Mouse (Mus musculus) kidney, postnatal 0 days (tissue): ENCODE results near the gene Coq7. TPM values are rescaled to one million over a fixed set of nuclear protein-coding genes. Genes with fewer than 3 reads are reported as not detected.
A peak's percentile ranks its signal among the peaks of the same experiment; 100 is the strongest.

ENCODE experiments used
- ATAC-seq: fragments of 200-750 bp; cut with Nextera tagmentation; replicated peaks from 2 replicates; pipeline ENCODE4 v1.8.0; 2017; ENCODE audit warnings: low read depth, moderate number of reproducible peaks, moderate TSS enrichment, moderate library complexity; ENCODE audit not compliant: low FRiP score
- DNase-seq: peaks from one replicate; pipeline ENCODE4 v3.0.0-alpha.2; 2016; ENCODE audit warnings: low spot score
- H3K27ac ChIP-seq: fragments of 300-500 bp; sonication (generic); 2 replicates; pipeline ENCODE4 v1.5.1; 2014; ENCODE audit warnings: mild to moderate bottlenecking
- H3K27me3 ChIP-seq: fragments of 300-500 bp; sonication (generic); 2 replicates; pipeline ENCODE4 v1.6.1; 2014; ENCODE audit warnings: low read length, mixed read lengths; ENCODE audit not compliant: insufficient read depth
- H3K36me3 ChIP-seq: fragments of 300-500 bp; sonication (generic); 2 replicates; pipeline ENCODE4 v1.6.1; 2014; ENCODE audit warnings: low read length, mixed read lengths; ENCODE audit not compliant: insufficient read depth
- H3K4me1 ChIP-seq: fragments of 300-500 bp; sonication (generic); replicated peaks from 2 replicates; pipeline ENCODE4 v1.6.1; 2014; ENCODE audit warnings: antibody characterized with exemption, low read length, mixed read lengths; ENCODE audit not compliant: insufficient read depth
- H3K4me2 ChIP-seq: fragments of 300-500 bp; sonication (generic); 2 replicates; pipeline ENCODE4 v1.6.1; 2014; ENCODE audit warnings: mild to moderate bottlenecking, low read length, moderate library complexity, mixed read lengths
- H3K4me3 ChIP-seq: fragments of 300-500 bp; sonication (generic); replicated peaks from 2 replicates; pipeline ENCODE4 v1.5.1; 2014; ENCODE audit warnings: low read depth, low read length
- H3K9ac ChIP-seq: fragments of 300-500 bp; sonication (generic); 2 replicates; pipeline ENCODE4 v1.6.1; 2014; ENCODE audit warnings: low read depth, low read length
- H3K9me3 ChIP-seq: fragments of 300-500 bp; sonication (generic); replicated peaks from 2 replicates; pipeline ENCODE4 v1.6.1; 2016; ENCODE audit warnings: low read length, inconsistent platforms, mixed read lengths
- CTCF ChIP-seq: IDR thresholded peaks from 2 replicates; pipeline ENCODE4 v1.5.1; 2016; ENCODE audit warnings: antibody characterized with exemption, low read depth, mild to moderate bottlenecking, moderate library complexity
- WGBS: fragments of 180-500 bp; shearing (Covaris S2); extraction: QIAGEN DNeasy Blood & Tissue Kit; methylation state at CpG from one replicate; pipeline ENCODE4 v1.1.7; 2014; 5-methylcytosine and 5-hydroxymethylcytosine counted together
- polyA plus RNA-seq: library from polyadenylated mRNA; unstranded; fragments of >200 nt; fragmentation: Nextera tagmentation; extraction: Ambion mirVana; gene quantifications from 2 replicates; pipeline ENCODE4 v1.2.1, GENCODE M21; 2015

Coq7 gene
- polyA plus RNA-seq = 165 and 168 TPM in 2 replicates

DNA sequence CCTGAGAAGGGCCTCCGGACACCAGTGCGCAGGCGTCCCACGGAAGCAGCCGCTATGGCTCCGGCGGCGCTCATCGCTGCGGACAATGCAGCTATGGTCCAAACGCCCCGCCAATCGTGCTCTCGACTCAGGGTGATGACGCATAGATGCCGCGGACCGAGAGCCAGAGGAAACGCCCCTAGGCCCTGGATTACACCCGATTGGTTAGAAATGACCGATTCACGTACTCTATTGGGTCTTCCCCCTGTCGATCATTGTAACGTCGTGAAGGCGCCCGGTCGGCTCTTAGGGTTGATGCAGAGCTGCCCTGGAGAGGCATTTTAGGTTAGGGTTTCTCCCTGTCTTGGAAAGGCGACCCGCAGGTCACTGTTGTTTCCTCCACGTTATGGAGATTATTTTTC, at the start of gene Coq7:
TSS of gene Coq7 (minus strand) at position 179 of the 401 bp plus-strand sequence.
- DNase-seq (peak; percentile 98), ATAC-seq (peak; percentile 99)
- peak within 1 kb of the TSS; percentile 96 for H3K27ac ChIP-seq
- 0 out of 2 replicates have a peak, but pooled peaks cover 3% of the 10 kb centered on the region for H3K36me3 ChIP-seq
- H3K4me1 ChIP-seq = no peaks in the 10 kb centered on the region
- no peak for TF ChIP-seq CTCF
- peak within 1 kb of the TSS; percentile 73 for H3K4me2 ChIP-seq
- peak within 1 kb of the TSS; percentile 88 for H3K9ac ChIP-seq
- no peaks in the 10 kb centered on the region for H3K27me3 ChIP-seq
- under 1% methylated on average over 31 of the region's 31 CpGs for WGBS
- peak within 1 kb of the TSS; percentile 80 for H3K4me3 ChIP-seq
- no peaks in the 10 kb centered on the region for H3K9me3 ChIP-seq

DNA sequence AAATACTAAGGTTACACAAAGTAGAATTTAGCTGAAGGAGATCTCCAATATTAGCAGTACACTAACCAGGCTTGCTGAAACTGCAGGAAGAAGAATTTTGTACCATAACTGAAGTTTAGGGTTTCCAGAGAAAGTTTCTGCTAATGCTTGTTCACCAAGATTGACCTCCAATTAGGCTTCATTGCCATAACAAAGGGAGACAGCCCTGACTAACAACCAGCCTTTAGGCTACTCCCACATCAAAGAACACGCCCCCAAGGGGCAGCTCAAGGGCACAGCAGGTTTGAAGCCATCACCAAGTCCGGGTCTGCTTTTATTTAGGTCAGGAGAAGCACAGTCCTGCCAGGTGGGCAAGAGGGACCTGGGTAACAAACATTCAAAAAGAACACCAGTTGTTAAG, 46.8 kb upstream of the Coq7 start:
- Histone ChIP-seq H3K4me3 (no peak overlapping the region), H3K9me3 (no peaks in the 10 kb centered on the region), H3K27ac (no peak overlapping the region), H3K27me3 (no peaks in the 10 kb centered on the region), H3K36me3 (no peaks in the 10 kb centered on the region), H3K4me1 (no peaks in the 10 kb centered on the region), H3K9ac (no peak overlapping the region), H3K4me2 (no peak overlapping the region)
- ATAC-seq (no peak), DNase-seq (no peak)
- 45% methylated on average over 2 of the region's 2 CpGs for WGBS
- TF ChIP-seq CTCF = no peak

DNA sequence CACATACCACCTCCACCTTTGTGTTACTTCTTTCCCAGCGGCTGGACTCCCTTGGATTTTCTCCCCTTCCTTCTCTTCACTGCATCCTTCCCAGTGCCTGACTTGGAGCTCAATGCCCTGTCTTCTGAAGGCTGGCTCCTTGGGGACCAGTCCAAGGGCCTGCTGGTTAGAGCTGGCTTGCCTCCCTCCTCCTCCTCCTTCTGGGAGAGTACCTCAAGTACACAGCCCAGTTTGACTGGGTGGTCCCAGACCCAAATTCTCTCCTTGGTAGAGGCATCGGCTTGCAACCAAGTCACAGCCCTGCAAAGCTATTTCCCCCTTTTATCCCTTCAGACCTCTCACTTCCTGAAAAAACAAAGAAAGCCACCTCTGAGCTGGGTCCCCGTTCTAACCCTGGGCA, 45.1 kb upstream of the Coq7 start:
- Histone ChIP-seq H3K4me2 (no peak overlapping the region), H3K36me3 (no peaks in the 10 kb centered on the region), H3K9me3 (no peaks in the 10 kb centered on the region), H3K4me1 (no peaks in the 10 kb centered on the region), H3K27me3 (no peaks in the 10 kb centered on the region), H3K4me3 (no peak overlapping the region), H3K9ac (no peak overlapping the region), H3K27ac (no peak overlapping the region)
- DNase-seq (no peak), ATAC-seq (no peak)
- TF ChIP-seq CTCF = no peak
- 63% methylated on average over 3 of the region's 3 CpGs for WGBS

DNA sequence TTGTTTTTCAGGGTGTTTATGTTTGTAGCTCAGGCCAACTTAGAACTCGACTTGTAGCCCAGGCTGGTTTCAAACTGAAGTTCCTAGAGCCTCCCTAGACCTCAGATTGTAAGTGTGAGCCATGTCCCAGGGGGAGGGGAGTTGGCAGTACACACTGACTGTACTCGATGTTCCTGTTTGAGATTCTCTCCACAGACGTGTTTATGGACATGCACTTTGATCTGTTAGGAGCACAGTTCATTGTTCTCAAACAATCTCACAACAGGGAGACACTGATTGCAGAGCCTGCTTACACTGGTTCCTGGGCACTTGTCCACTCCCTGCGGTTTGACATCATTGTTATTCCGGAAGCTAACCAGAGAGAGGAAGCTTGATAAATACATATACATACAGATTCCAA, 38.9 kb upstream of the Coq7 start:
- H3K36me3 ChIP-seq = no peaks in the 10 kb centered on the region
- TF ChIP-seq CTCF = no peak
- ATAC-seq = no peak
- DNase-seq = no peak
- H3K4me1 ChIP-seq = no peaks in the 10 kb centered on the region
- no peaks in the 10 kb centered on the region for H3K27me3 ChIP-seq
- no peaks in the 10 kb centered on the region for H3K9me3 ChIP-seq
- no peak overlapping the region for H3K4me2 ChIP-seq
- no peak overlapping the region for H3K4me3 ChIP-seq
- no peak overlapping the region for H3K27ac ChIP-seq
- H3K9ac ChIP-seq = no peak overlapping the region
- 64% methylated on average over 5 of the region's 5 CpGs for WGBS

DNA sequence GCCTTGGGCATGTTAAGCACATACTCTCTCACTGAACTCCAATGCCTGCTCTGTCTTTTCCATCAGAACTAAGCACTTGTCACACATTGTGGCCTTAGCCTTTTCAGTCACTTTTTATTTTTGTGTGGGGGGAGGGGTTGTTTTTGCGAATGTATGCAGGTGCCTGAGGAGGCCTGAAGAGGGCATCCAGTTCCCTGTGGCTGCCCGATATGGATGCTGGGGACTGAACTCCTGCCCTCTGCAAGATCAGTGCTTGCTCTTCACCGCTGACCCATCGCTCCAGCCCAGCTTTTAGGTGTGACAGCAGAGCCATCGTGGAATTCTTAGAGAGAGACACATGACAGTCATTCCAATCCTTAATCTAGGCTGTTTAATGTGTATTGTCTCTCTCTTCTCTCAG, 38.2 kb upstream of the Coq7 start:
- no peak for DNase-seq
- H3K9me3 ChIP-seq = no peaks in the 10 kb centered on the region
- H3K36me3 ChIP-seq = no peaks in the 10 kb centered on the region
- H3K4me1 ChIP-seq = no peaks in the 10 kb centered on the region
- H3K4me3 ChIP-seq = no peak overlapping the region
- H3K27ac ChIP-seq = no peak overlapping the region
- H3K4me2 ChIP-seq = no peak overlapping the region
- no peak for TF ChIP-seq CTCF
- ATAC-seq = no peak
- WGBS = 61% methylated on average over 5 of the region's 5 CpGs
- no peak overlapping the region for H3K9ac ChIP-seq
- H3K27me3 ChIP-seq = no peaks in the 10 kb centered on the region

DNA sequence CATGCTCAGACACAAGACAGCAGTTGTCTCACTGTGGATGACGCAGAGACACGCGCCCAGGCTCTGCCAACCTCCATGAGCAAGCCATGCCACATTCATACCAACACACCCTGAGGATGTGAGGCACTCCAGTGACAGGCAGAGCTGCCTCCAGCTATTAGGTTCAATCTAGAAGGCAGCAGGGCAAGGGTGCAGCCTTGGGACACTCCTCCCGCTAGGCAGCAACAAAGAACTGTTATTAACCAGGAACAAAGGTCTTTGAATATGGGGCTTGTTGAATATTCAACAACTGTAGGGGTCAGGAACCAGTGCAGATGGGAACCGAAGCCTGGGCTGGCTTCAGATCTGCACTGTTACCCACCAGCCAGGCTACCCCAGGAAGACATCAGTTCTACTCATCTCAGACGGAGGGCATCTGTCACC, 36.0 kb upstream of the Coq7 start:
- 75% methylated on average over 6 of the region's 6 CpGs for WGBS

DNA sequence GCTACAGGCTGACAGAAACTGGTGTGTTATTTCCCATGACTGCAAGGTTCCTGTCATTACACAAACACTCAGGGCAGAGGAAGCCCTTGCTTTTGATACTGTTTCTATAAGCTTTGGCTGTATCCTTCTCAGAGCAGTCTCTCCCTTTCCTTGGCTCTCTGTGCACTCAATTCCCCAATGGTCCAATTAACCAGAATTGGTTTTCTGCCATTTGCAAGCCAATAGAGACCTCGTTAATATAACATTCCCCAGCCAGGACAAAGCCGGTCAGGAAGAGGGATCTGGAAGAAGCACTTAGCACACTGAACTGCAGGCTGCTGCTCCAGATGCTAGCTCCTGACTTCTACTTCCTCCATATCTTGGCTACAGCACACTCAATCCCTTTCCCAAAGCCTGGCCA, 21.1 kb upstream of the Coq7 start:
- Histone ChIP-seq H3K9ac (no peak overlapping the region), H3K4me1 (no peaks in the 10 kb centered on the region), H3K9me3 (no peaks in the 10 kb centered on the region), H3K27me3 (no peaks in the 10 kb centered on the region), H3K4me2 (no peak overlapping the region), H3K4me3 (no peak overlapping the region), H3K27ac (no peak overlapping the region), H3K36me3 (no peaks in the 10 kb centered on the region)
- WGBS = 73% methylated on average over 2 of the region's 2 CpGs
- no peak for TF ChIP-seq CTCF
- ATAC-seq = no peak
- no peak for DNase-seq

More for the DNA sequence above, 36.0 kb upstream of the Coq7 start:
- no peaks in the 10 kb centered on the region for H3K36me3 ChIP-seq
- no peaks in the 10 kb centered on the region for H3K27me3 ChIP-seq
- H3K4me1 ChIP-seq = no peaks in the 10 kb centered on the region
- no peak for ATAC-seq
- no peak overlapping the region for H3K4me2 ChIP-seq
- no peak for TF ChIP-seq CTCF
- H3K27ac ChIP-seq = no peak overlapping the region
- H3K9me3 ChIP-seq = no peaks in the 10 kb centered on the region
- H3K4me3 ChIP-seq = no peak overlapping the region
- H3K9ac ChIP-seq = no peak overlapping the region
- no peak for DNase-seq
